Mouse (Mus musculus): Measurements from ENCODE around the gene Strc. TPM values are rescaled to one million over a fixed set of nuclear protein-coding genes. Genes with fewer than 3 reads are reported as not detected.
"Not testable (repeated sequence)": the region's sequence is repeated elsewhere in the genome, so short reads cannot be mapped to it uniquely, and the experiment has no call there.

Strc gene
- not detected in 2 replicates for polyA plus RNA-seq (2014; fragmentation: Nextera tagmentation; extraction: Ambion mirVana)

DNA sequence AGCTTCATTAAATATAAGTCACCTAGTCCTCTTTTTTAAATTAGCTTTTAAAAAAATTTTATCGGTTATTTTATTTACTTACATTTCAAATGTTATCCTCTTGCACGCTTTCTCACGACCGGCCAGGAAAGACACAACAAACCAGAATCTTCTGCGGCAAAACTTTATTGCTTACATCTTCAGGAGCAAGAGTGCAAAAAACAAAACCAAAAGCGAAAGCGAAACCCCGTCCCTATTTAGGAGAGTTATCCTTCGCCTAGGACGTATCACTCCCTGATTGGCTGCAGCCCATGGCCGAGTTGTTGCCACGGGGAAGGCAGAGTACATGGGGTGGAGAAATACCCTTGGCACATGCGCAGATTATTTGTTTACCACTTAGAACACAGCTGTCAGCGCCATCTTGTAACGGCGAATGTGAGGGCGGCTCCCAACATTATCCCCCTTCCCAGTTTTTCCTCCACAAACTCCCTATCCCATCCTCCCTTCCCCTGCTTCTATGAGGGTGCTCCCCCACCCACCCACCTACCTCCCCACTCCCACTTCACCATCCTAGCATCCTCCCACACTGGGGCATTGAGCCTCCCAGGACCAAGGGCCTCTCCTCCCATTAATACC is at the start of gene Strc:
Strc (minus strand) TSS at position 208 of the 615 bp plus-strand sequence.
- 94% methylated on average over 14 of the region's 17 CpGs for WGBS
- H3K27ac ChIP-seq (ENCODE audit: low read depth, low read length); H3K27me3 ChIP-seq (ENCODE audit: control insufficient read depth, insufficient read depth, low read length); ATAC-seq (ENCODE audit: low FRiP score); DNase-seq (ENCODE audit: low spot score); H3K4me3 ChIP-seq (ENCODE audit: low read depth, low read length); H3K36me3 ChIP-seq (ENCODE audit: control insufficient read depth, insufficient read depth, low read length); H3K4me2 ChIP-seq (replicated peaks; ENCODE audit: low read depth, low read length); H3K4me1 ChIP-seq (replicated peaks; ENCODE audit: control insufficient read depth, insufficient read depth, low read length); H3K9ac ChIP-seq (ENCODE audit: low read depth, low read length); H3K9me3 ChIP-seq (ENCODE audit: control insufficient read depth, low read length): not testable (repeated sequence)

DNA sequence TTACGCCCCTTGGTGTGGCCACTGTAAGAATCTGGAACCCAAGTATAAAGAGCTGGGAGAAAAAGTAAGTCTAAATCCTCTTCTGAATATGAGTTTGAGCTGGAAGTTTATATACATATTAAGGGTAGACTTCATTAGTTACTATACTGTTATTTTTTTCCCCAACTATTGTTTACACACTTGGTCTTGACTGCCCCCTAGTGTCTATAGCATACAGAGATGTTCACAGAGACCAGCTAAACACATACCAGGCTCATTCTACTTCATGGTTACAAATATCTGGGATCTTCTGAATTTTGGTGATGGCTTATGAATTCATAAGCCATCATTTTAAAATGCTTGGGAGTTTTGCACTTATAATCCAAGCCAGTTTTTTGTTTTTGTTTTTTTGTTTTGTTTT is 47.9 kb upstream of the Strc start:
- Histone ChIP-seq H3K4me3 (ENCODE audit: low read depth, low read length) (no peak overlapping the region), H3K9me3 (ENCODE audit: control insufficient read depth, low read length) (no peaks in the 10 kb centered on the region), H3K4me1 (replicated peaks; ENCODE audit: control insufficient read depth, insufficient read depth, low read length) (no peaks in the 10 kb centered on the region), H3K27me3 (ENCODE audit: control insufficient read depth, insufficient read depth, low read length) (no peaks in the 10 kb centered on the region), H3K36me3 (ENCODE audit: control insufficient read depth, insufficient read depth, low read length) (peaks cover 26% of the 10 kb centered on the region), H3K9ac (ENCODE audit: low read depth, low read length) (no peak overlapping the region), H3K27ac (ENCODE audit: low read depth, low read length) (no peak overlapping the region), H3K4me2 (replicated peaks; ENCODE audit: low read depth, low read length) (no peak overlapping the region)
- 97% methylated on average over 1 of the region's 1 CpGs for WGBS
- no peak for ATAC-seq (ENCODE audit: low FRiP score)
- DNase-seq (ENCODE audit: low spot score): peak; percentile 46

DNA sequence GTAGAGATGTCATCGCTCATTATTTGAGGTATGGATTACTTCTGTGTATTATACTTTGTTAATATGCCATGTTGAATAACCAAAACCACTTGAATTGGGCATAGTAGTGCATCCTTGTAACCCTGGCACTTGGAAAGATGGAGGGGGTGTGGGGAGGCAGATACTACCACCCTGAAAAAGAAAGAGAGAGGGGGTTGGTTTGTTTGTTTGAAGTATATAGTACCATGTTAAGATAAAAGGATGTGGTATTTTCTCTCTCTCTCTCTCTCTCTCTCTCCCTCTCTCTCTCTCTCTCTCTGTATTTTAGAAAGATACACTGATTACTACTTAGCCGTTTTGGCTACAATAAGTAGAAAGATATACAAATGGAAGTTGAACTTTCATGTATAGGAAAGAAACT is 38.9 kb upstream of the Strc start:
- no peaks in the 10 kb centered on the region for H3K9me3 ChIP-seq (ENCODE audit: control insufficient read depth, low read length)
- H3K27ac ChIP-seq (ENCODE audit: low read depth, low read length): no peak overlapping the region
- H3K4me1 ChIP-seq (replicated peaks; ENCODE audit: control insufficient read depth, insufficient read depth, low read length): no peaks in the 10 kb centered on the region
- no peak overlapping the region for H3K9ac ChIP-seq (ENCODE audit: low read depth, low read length)
- no peaks in the 10 kb centered on the region for H3K27me3 ChIP-seq (ENCODE audit: control insufficient read depth, insufficient read depth, low read length)
- no peak overlapping the region for H3K4me2 ChIP-seq (replicated peaks; ENCODE audit: low read depth, low read length)
- no peak overlapping the region for H3K4me3 ChIP-seq (ENCODE audit: low read depth, low read length)
- ATAC-seq (ENCODE audit: low FRiP score) (no peak), DNase-seq (ENCODE audit: low spot score) (no peak)
- peaks cover 9% of the 10 kb centered on the region for H3K36me3 ChIP-seq (ENCODE audit: control insufficient read depth, insufficient read depth, low read length)
- 98% methylated on average over 2 of the region's 2 CpGs for WGBS

DNA sequence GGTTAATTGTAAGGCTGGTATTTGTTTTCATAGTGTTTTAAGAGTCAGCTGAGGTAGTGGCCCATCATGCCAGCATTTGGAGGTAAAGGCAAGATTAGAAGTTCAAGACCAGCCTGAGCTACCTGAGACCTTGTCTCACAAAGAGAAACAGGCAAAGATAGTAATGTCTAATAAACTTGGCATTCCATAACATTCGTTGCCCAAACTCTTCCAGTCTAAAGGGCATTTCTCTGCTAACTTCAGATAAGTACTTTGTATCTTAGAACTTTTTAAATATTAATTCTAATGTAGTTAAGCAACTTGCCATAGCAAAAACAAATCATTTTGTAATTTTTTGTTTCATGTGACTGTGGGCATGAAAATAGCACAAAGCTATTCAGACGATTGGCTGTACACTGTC is 36.2 kb upstream of the Strc start:
- H3K36me3 ChIP-seq (ENCODE audit: control insufficient read depth, insufficient read depth, low read length): peaks cover 4% of the 10 kb centered on the region; the same call in 1 of the 2 replicates
- no peaks in the 10 kb centered on the region for H3K27me3 ChIP-seq (ENCODE audit: control insufficient read depth, insufficient read depth, low read length)
- DNase-seq (ENCODE audit: low spot score): no peak
- H3K4me2 ChIP-seq (replicated peaks; ENCODE audit: low read depth, low read length): no peak overlapping the region
- H3K4me3 ChIP-seq (ENCODE audit: low read depth, low read length): no peak overlapping the region
- H3K9ac ChIP-seq (ENCODE audit: low read depth, low read length): no peak overlapping the region
- H3K9me3 ChIP-seq (ENCODE audit: control insufficient read depth, low read length): no peaks in the 10 kb centered on the region
- WGBS: 94% methylated on average over 2 of the region's 2 CpGs
- no peak for ATAC-seq (ENCODE audit: low FRiP score)
- no peak overlapping the region for H3K27ac ChIP-seq (ENCODE audit: low read depth, low read length)
- no peaks in the 10 kb centered on the region for H3K4me1 ChIP-seq (replicated peaks; ENCODE audit: control insufficient read depth, insufficient read depth, low read length)

DNA sequence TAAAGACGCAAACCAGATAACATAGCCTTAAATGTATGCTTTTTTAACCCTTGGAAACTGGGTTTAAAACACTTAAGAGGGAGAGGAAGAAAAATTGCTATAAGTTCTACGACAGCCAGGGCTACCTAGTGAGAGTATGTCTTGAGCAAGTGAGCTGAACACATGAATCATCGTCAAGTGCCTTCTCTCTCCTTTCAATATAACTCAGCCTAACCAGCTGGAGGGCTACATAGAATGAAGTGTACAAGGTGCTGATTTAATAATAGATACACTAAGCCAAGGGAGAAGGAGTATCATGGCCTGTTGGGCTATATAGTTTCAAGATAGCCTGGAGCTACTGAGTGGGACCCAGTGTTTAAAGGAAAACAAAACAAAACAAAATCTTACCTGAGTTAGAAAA is 31.5 kb upstream of the Strc start:
- no peak overlapping the region for H3K27ac ChIP-seq (ENCODE audit: low read depth, low read length)
- no peak overlapping the region for H3K9ac ChIP-seq (ENCODE audit: low read depth, low read length)
- DNase-seq (ENCODE audit: low spot score) (no peak), ATAC-seq (ENCODE audit: low FRiP score) (no peak)
- H3K4me1 ChIP-seq (replicated peaks; ENCODE audit: control insufficient read depth, insufficient read depth, low read length): peaks cover 3% of the 10 kb centered on the region; the same call in 1 of the 2 replicates
- no peak overlapping the region for H3K4me3 ChIP-seq (ENCODE audit: low read depth, low read length)
- no peaks in the 10 kb centered on the region for H3K9me3 ChIP-seq (ENCODE audit: control insufficient read depth, low read length)
- H3K27me3 ChIP-seq (ENCODE audit: control insufficient read depth, insufficient read depth, low read length): no peaks in the 10 kb centered on the region
- WGBS: 92% methylated on average over 3 of the region's 3 CpGs
- no peaks in the 10 kb centered on the region for H3K36me3 ChIP-seq (ENCODE audit: control insufficient read depth, insufficient read depth, low read length)
- no peak overlapping the region for H3K4me2 ChIP-seq (replicated peaks; ENCODE audit: low read depth, low read length)

DNA sequence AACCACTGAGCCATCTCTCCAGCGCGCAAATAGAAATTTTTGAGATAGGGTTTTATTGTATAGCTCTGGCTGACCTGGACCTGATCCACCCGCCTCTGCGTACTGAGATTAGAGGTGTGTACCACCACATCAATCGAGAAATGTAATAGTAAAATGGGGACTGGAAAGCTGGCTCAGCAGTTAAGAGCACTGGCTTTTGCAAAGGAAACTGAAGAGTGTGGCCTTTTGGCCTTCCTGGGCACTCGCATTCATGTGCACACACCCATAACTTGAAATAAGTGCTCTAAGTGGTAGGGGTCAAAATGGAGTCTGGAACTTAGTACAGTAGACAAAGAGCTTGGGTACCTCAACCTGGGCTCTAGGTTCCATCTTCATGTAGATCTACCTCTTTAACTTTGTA is 29.4 kb upstream of the Strc start:
- DNase-seq (ENCODE audit: low spot score) (no peak), ATAC-seq (ENCODE audit: low FRiP score) (no peak)
- no peaks in the 10 kb centered on the region for H3K27me3 ChIP-seq (ENCODE audit: control insufficient read depth, insufficient read depth, low read length)
- 94% methylated on average over 6 of the region's 6 CpGs for WGBS
- no peak overlapping the region for H3K9ac ChIP-seq (ENCODE audit: low read depth, low read length)
- H3K36me3 ChIP-seq (ENCODE audit: control insufficient read depth, insufficient read depth, low read length): no peaks in the 10 kb centered on the region
- no peak overlapping the region for H3K4me2 ChIP-seq (replicated peaks; ENCODE audit: low read depth, low read length)
- H3K4me1 ChIP-seq (replicated peaks; ENCODE audit: control insufficient read depth, insufficient read depth, low read length): peaks cover 3% of the 10 kb centered on the region; the same call in 1 of the 2 replicates
- H3K27ac ChIP-seq (ENCODE audit: low read depth, low read length): no peak overlapping the region
- H3K9me3 ChIP-seq (ENCODE audit: control insufficient read depth, low read length): no peaks in the 10 kb centered on the region
- H3K4me3 ChIP-seq (ENCODE audit: low read depth, low read length): no peak overlapping the region

DNA sequence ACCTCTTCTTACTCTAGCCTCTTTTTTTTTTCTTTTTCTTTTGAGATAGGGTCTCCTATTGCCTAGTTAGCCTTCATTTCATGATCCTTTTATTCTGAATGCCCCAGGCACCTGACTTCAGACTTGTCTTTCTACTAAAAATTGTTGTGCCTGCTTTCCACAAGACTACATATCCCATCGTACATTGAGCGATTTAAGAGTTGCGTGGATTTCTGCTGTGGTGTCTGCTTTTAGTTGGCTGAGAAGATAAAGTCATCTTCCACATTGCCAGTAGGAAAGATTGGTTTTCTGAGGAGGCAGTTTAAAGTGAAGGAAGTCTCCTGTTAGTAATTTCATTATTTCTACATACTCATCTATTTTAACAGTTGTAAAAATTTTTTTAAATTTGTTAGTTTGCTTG is 28.6 kb upstream of the Strc start:
- ATAC-seq (ENCODE audit: low FRiP score): no peak
- Histone ChIP-seq H3K27me3 (ENCODE audit: control insufficient read depth, insufficient read depth, low read length) (no peaks in the 10 kb centered on the region), H3K4me3 (ENCODE audit: low read depth, low read length) (peak overlapping the region; percentile 80), H3K9ac (ENCODE audit: low read depth, low read length) (peak overlapping the region; percentile 8; the same call in 1 of the 2 replicates), H3K9me3 (ENCODE audit: control insufficient read depth, low read length) (no peaks in the 10 kb centered on the region), H3K36me3 (ENCODE audit: control insufficient read depth, insufficient read depth, low read length) (no peaks in the 10 kb centered on the region), H3K4me2 (replicated peaks; ENCODE audit: low read depth, low read length) (peak overlapping the region; percentile 45), H3K4me1 (replicated peaks; ENCODE audit: control insufficient read depth, insufficient read depth, low read length) (peaks cover 3% of the 10 kb centered on the region; the same call in 1 of the 2 replicates), H3K27ac (ENCODE audit: low read depth, low read length) (no peak overlapping the region)
- no peak for DNase-seq (ENCODE audit: low spot score)
- 87% methylated on average over 3 of the region's 3 CpGs for WGBS

- Histone ChIP-seq H3K36me3 (ENCODE audit: control insufficient read depth, insufficient read depth, low read length) (no peaks in the 10 kb centered on the region), H3K4me2 (replicated peaks; ENCODE audit: low read depth, low read length) (peak overlapping the region; percentile 45), H3K27me3 (ENCODE audit: control insufficient read depth, insufficient read depth, low read length) (no peaks in the 10 kb centered on the region), H3K9ac (ENCODE audit: low read depth, low read length) (peak overlapping the region; percentile 8; the same call in 1 of the 2 replicates), H3K4me3 (ENCODE audit: low read depth, low read length) (peak overlapping the region; percentile 80), H3K27ac (ENCODE audit: low read depth, low read length) (no peak overlapping the region), H3K9me3 (ENCODE audit: control insufficient read depth, low read length) (no peaks in the 10 kb centered on the region), H3K4me1 (replicated peaks; ENCODE audit: control insufficient read depth, insufficient read depth, low read length) (peaks cover 3% of the 10 kb centered on the region; the same call in 1 of the 2 replicates)
- WGBS: 53% methylated on average over 3 of the region's 3 CpGs
- ATAC-seq (ENCODE audit: low FRiP score) (no peak), DNase-seq (ENCODE audit: low spot score) (no peak)
These were observed 28.1 kb upstream of the Strc start for GRCm38 (mm10) chr2:121415103-121415502.

DNA sequence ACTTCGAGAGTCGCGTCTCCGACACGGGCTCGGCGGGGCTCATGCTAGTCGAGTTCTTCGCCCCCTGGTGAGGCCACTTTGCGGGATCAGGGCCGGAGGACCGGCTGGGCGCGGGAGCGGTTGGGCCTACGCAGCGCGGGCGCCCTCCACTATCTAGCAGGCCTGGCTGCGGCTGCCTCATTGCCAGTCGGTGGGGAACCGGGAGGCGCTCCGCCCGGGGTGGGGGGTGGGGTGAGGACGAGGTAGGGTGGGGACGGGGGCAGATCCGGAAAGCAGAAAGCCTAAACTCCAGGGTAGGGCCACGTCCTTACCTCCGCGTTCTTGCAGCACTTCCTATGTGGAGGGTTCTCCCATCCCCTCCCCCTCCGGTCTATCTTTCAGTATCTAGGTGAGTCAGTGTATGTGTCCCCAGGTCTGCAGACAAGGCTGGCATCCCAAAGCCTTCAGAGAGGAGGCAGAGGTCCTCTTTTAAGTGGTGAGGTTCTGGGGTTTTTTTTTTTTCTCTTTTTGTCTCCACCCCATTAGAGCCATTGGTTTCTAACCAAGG is 27.2 kb upstream of the Strc start:
- DNase-seq (ENCODE audit: low spot score) (peak; percentile 61), ATAC-seq (ENCODE audit: low FRiP score) (peak; percentile 57)
- H3K4me2 ChIP-seq (replicated peaks; ENCODE audit: low read depth, low read length): peak overlapping the region; percentile 45
- under 1% methylated on average over 30 of the region's 32 CpGs for WGBS
- no peaks in the 10 kb centered on the region for H3K27me3 ChIP-seq (ENCODE audit: control insufficient read depth, insufficient read depth, low read length)
- peaks cover 3% of the 10 kb centered on the region; the same call in 1 of the 2 replicates for H3K4me1 ChIP-seq (replicated peaks; ENCODE audit: control insufficient read depth, insufficient read depth, low read length)
- H3K9ac ChIP-seq (ENCODE audit: low read depth, low read length): peak overlapping the region; percentile 91
- no peaks in the 10 kb centered on the region for H3K36me3 ChIP-seq (ENCODE audit: control insufficient read depth, insufficient read depth, low read length)
- H3K27ac ChIP-seq (ENCODE audit: low read depth, low read length): peak overlapping the region; percentile 90
- peak overlapping the region; percentile 80 for H3K4me3 ChIP-seq (ENCODE audit: low read depth, low read length)
- H3K9me3 ChIP-seq (ENCODE audit: control insufficient read depth, low read length): no peaks in the 10 kb centered on the region

Data from hindbrain, embryonic 11.5 days (tissue).